ENCODE assay signal across 10 mouse cellular contexts in the genomic region with DNA sequence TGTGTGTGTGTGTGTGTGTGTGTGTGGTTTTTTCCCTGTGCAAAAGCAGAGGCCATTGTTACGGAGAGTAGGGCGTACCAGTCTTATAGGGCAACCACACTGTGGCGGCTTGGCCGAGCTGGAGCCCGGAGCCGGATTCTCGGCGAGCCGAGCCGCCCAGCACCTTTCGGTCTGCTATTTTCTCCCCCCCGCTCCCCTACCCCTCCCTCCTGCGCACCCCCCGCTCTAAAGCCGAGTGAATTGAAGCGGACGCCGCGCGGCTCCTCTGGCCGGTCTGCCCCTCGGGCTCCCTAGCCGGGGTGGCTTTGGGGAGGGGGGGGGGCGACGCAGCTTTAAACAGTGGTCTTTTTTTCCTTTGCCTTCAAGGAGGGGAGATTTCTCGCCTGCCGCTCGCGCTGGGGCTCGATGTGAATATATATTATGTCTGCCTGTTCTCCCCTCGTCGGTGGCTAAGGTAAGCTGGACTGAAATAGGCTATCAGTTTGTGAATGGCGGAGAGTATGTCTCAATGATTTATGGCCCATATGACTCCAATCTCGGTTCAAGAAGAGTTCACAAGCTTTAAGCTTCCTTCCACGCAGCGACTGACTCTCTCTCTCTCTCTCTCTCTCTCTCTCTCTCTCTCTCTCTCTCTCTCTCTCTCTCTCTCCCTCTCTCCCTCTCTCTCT. TPM values are rescaled to one million over a fixed set of nuclear protein-coding genes. Genes with fewer than 3 reads are reported as not detected.
DNase-seq lines count a peak whose midpoint lies in the region; ATAC-seq and TF ChIP-seq lines count a peak whose summit lies in the region.
"Had no signal": no experiment of that assay in that cellular context is flagged by ENCODE, and none has a peak within 500 bp of the region (broad histone marks: within the 10 kb centered on the region; RNA-seq: fewer than 3 reads in every experiment).

No protein-coding gene starts in this region.

- 1% methylated on average over 34 of the region's 36 CpGs for WGBS in heart, embryonic 16.5 days
- WGBS in small intestine, adult 2 months = 3% methylated on average over 36 of the region's 36 CpGs

- peaks cover 86% of the 10 kb centered on the region for H3K27me3 ChIP-seq in heart, embryonic 16.5 days (ENCODE audit: control insufficient read depth, insufficient read depth, low read length)
- peaks cover 39% of the 10 kb centered on the region for H3K27me3 ChIP-seq in small intestine, adult 2 months (ENCODE audit: control insufficient read depth, insufficient read depth, low read length)

- peak; percentile 40 for DNase-seq in kidney, adult 11 months
- no peak for DNase-seq in kidney, adult 8-10 months
- DNase-seq in kidney, postnatal 4 days = peak; percentile 75 to 83
- no peak for DNase-seq in ovary, postnatal 14 days (ENCODE audit: low spot score)
- DNase-seq in thymus, postnatal 10 days (ENCODE audit: low spot score in 2 of 2) = no peak

- no peaks in the 10 kb centered on the region for H3K9me3 ChIP-seq in heart, embryonic 16.5 days (replicated peaks; ENCODE audit: control insufficient read depth, low read length)
- H3K9me3 ChIP-seq: embryonic facial prominence, embryonic 13.5 days had no signal

- no peak for TF ChIP-seq CTCF in small intestine, adult 2 months (IDR thresholded peaks at IDR 0.05; ENCODE audit: extremely low read depth, insufficient read length, insufficient replicate concordance, low read depth, low read length)

- no peak for TF ChIP-seq POLR2A in small intestine, adult 2 months (IDR thresholded peaks at IDR 0.05; ENCODE audit: low read depth, low read length)

- peak overlapping the region; percentile 59 for H3K4me2 ChIP-seq in heart, embryonic 16.5 days (ENCODE audit: low read depth, low read length)
- H3K4me2 ChIP-seq: embryonic facial prominence, embryonic 13.5 days had no signal

- peak overlapping the region; percentile 57 for H3K9ac ChIP-seq in heart, embryonic 16.5 days (ENCODE audit: low read length)
- H3K9ac ChIP-seq: embryonic facial prominence, embryonic 13.5 days had no signal

- peak overlapping the region; percentile 30 for H3K4me3 ChIP-seq in heart, embryonic 16.5 days (ENCODE audit: low read length)
- H3K4me3 ChIP-seq in small intestine, adult 2 months (ENCODE audit: low read depth, low read length) = peak overlapping the region; percentile 55
- H3K4me3 ChIP-seq: embryonic facial prominence, embryonic 13.5 days had no signal

- peak; percentile 42; the same call in 1 of the 2 replicates for ATAC-seq in heart, embryonic 16.5 days (replicated peaks; ENCODE audit: extremely low read depth, insufficient read depth, low FRiP score)
- no peak for ATAC-seq in megakaryocyte progenitor cell, adult 5-6 weeks (replicated peaks; ENCODE audit: poor library complexity)

- peak overlapping the region; percentile 51 for H3K27ac ChIP-seq in heart, embryonic 16.5 days (ENCODE audit: low read length)
- H3K27ac ChIP-seq in small intestine, adult 2 months (ENCODE audit: insufficient read depth, low read depth, low read length) = peak overlapping the region; percentile 47
- H3K27ac ChIP-seq: embryonic facial prominence, embryonic 13.5 days; macrophage had no signal

- peaks cover 5% of the 10 kb centered on the region; the same call in 1 of the 2 replicates for H3K4me1 ChIP-seq in heart, embryonic 16.5 days (ENCODE audit: control insufficient read depth, insufficient read depth, low read length)
- H3K4me1 ChIP-seq in small intestine, adult 2 months (ENCODE audit: control insufficient read depth, insufficient read depth, insufficient read length, low read length) = peaks cover 2% of the 10 kb centered on the region; the same call in 1 of the 2 replicates

- H3K36me3 ChIP-seq in heart, embryonic 16.5 days (ENCODE audit: control insufficient read depth, insufficient read depth) = no peaks in the 10 kb centered on the region
- no peaks in the 10 kb centered on the region for H3K36me3 ChIP-seq in small intestine, adult 2 months (ENCODE audit: control insufficient read depth, insufficient read depth, low read length)
- H3K36me3 ChIP-seq: embryonic facial prominence, embryonic 13.5 days had no signal

RNA-seq across cellular contexts. Expression of a gene that starts 9.5 kb away (rescaled TPM):
- polyA plus RNA-seq in heart, embryonic 16.5 days (2015; fragmentation: Nextera tagmentation; extraction: Ambion mirVana) = 2.5 and 3.1 TPM in 2 replicates
- polyA plus RNA-seq in small intestine, adult 2 months (2012; rRNA removed) = 9.9 TPM in 2 replicates
- total RNA-seq in megakaryocyte progenitor cell, adult 5-6 weeks (2015) = 0.07 and 0.49 TPM in 2 replicates
- total RNA-seq in megakaryocyte progenitor cell, adult 5-6 weeks (2017) = 0.12 and 0.14 TPM in 2 replicates
- polyA plus RNA-seq: macrophage had no signal

RNA-seq across cellular contexts. Expression of a gene that starts 17.7 kb away (rescaled TPM):
- 0.24 and 0.79 TPM in 2 replicates for polyA plus RNA-seq in heart, embryonic 16.5 days (2015; fragmentation: Nextera tagmentation; extraction: Ambion mirVana)
- polyA plus RNA-seq in small intestine, adult 2 months (2012; rRNA removed) = 3.5 and 5.5 TPM in 2 replicates
- 1.2 and 1.6 TPM in 2 replicates for total RNA-seq in megakaryocyte progenitor cell, adult 5-6 weeks (2015)
- 0.83 and 1.3 TPM in 2 replicates for total RNA-seq in megakaryocyte progenitor cell, adult 5-6 weeks (2017)
- polyA plus RNA-seq: embryonic facial prominence, embryonic 13.5 days had no signal

RNA-seq across cellular contexts. Expression of a gene that starts 22.8 kb away (rescaled TPM):
- polyA plus RNA-seq in heart, embryonic 16.5 days (2015; fragmentation: Nextera tagmentation; extraction: Ambion mirVana) = 0.28 and 0.32 TPM in 2 replicates
- polyA plus RNA-seq in small intestine, adult 2 months (2012; rRNA removed) = 1.4 and 2.9 TPM in 2 replicates
- 1.7 and 2.7 TPM in 2 replicates for total RNA-seq in megakaryocyte progenitor cell, adult 5-6 weeks (2015)
- total RNA-seq in megakaryocyte progenitor cell, adult 5-6 weeks (2017) = 1.5 and 2.2 TPM in 2 replicates

RNA-seq across cellular contexts. Expression of a gene that starts 24.7 kb away (rescaled TPM):
- 0.07 TPM in 1 of 2 replicates, not detected in the other for polyA plus RNA-seq in heart, embryonic 16.5 days (2015; fragmentation: Nextera tagmentation; extraction: Ambion mirVana)
- polyA plus RNA-seq in small intestine, adult 2 months (2012; rRNA removed) = not detected in 2 replicates
- total RNA-seq in megakaryocyte progenitor cell, adult 5-6 weeks (2015) = not detected in 2 replicates
- total RNA-seq in megakaryocyte progenitor cell, adult 5-6 weeks (2017) = not detected in 2 replicates
- polyA plus RNA-seq: embryonic facial prominence, embryonic 13.5 days; macrophage had no signal

RNA-seq across cellular contexts. Expression of a gene that starts 37.7 kb away (rescaled TPM):
- polyA plus RNA-seq in heart, embryonic 16.5 days (2015; fragmentation: Nextera tagmentation; extraction: Ambion mirVana) = 0.76 and 2.8 TPM in 2 replicates
- 1.8 and 3.2 TPM in 2 replicates for polyA plus RNA-seq in small intestine, adult 2 months (2012; rRNA removed)
- 0.07 and 0.44 TPM in 2 replicates for total RNA-seq in megakaryocyte progenitor cell, adult 5-6 weeks (2015)
- 0.14 TPM in 1 of 2 replicates, not detected in the other for total RNA-seq in megakaryocyte progenitor cell, adult 5-6 weeks (2017)
- polyA plus RNA-seq: macrophage had no signal

Comparison
In these comparisons a context has a peak if more than half of its experiments do, and no peak if none do; other contexts are left out.
1. DNase-seq: peak in kidney, adult 11 months (single experiment) and kidney, postnatal 4 days (2 of 2); none in kidney, adult 8-10 months (0 of 2), ovary, postnatal 14 days (single experiment) and thymus, postnatal 10 days (0 of 2).